Mouse (Mus musculus) right cerebral cortex, adult 2 months (tissue): ENCODE data around the gene Trmt1.

Source experiments
- DNase-seq, 2 experiments: peaks; one replicate each; pipeline ENCODE4 v3.0.0; 2021 to 2022; ENCODE audit warnings: low spot score in 2 of 2

Trmt1 gene

DNA sequence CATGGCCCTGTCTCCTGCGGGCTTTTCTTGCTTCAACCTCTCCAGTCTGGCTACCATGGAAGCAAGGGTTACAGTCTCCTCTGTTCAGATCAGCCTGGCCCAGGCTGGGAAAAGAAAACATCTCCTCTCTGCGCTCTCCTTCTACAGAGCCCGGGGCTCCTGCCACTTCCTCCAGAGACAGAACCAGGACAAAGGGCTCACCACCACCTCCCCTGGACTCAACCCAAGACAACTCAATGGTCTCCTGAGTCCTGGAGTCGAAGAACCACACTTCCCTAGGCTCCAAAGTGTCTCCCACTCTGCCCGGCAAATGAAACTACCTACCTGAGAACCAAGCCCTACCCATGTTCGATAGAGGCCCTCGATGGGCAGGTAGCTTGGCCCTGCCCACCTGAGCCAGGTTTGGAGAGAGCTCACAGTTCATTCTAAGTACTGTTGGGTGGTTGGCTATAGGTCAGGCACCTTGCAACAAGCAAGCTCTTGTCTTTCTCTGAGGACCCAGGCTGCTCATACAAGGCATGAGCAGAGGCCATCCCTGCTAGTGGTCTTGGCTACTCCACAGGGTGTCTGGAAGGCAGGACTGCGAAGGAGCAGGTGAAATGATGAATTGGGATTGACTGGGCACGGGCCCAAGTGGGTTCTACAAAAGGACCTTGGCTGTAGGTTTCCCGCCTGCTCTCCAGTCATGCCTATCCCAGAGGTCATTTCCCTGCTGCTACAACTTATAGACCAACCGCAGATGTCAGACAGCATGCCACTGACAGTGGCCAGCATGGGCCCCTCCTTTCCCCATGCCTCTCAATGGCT, 45.5 kb downstream of the Trmt1 start:
- DNase-seq = no peak

- DNase-seq = peak in 1 of 2 experiments; percentile 50
Measured at GRCm38 (mm10) chr8:84732545-84732944, 46.4 kb downstream of the Trmt1 start.

GRCm38 (mm10) chr8:84732996-84733395, 46.9 kb downstream of the Trmt1 start:
- no peak for DNase-seq

DNA sequence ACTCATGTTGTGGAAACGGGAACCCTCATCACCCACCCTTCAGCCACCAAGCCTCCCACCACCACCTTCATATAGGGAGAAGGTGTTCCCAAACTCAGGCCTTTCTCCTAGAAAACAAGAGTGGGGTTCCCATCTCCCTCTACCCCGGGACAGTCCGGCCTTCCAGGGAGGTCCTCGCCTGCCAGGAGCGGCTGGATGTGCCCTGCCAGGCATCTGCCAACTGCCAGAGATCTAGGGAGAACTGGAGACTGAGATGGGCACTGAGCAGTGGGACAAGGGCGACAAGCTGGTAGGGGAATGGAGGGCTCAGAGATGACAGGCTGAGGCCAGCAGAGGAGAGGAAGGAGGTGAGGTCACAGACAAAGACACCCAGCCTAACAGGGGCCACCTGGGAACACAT, 47.9 kb downstream of the Trmt1 start:
- DNase-seq = no peak

GRCm38 (mm10) chr8:84734680-84735079, 48.6 kb downstream of the Trmt1 start:
- no peak for DNase-seq

DNA sequence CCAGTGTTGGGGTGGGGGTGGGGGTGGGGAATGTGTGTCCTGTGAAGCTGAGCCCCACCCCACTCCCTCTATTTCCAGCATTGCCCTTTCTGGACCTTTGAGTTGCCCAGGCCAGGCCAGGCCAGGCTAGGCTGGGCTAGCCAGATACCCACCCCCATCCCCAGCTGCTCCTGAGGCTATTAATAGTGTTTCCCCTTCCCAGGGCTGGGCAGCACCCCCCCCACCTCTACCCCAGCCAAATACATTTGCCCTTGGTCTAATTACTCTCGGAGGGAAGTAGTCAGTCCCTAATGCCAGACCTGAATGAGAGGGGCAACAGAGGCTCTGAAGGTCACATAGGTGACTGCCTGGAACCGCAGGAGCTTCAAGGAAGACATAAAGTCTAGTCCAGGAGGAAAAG, 49.5 kb downstream of the Trmt1 start:
- no peak for DNase-seq

GRCm38 (mm10) chr8:84736521-84736920, 50.4 kb downstream of the Trmt1 start:
- no peak for DNase-seq

DNA sequence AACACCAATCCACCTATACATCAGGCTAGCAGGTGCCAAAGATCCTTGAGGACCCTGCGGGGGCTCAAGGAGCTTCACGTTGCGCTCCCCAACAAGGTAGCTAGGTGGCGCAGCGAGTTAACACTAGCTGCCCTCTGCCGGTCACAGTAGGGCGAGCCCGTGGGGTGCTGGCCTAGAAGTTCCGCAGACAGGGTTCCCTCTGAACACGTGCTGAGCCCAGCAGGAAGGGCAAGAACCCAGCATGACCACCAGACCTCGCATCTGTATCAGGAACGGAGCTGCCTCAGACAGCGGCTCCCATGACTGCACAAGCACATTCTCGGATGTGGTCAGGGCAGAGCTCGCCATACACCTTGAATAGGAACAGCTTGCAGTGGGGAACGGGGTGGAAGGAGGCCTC, 51.5 kb downstream of the Trmt1 start:
- DNase-seq = peak; percentile 66 to 77

DNA sequence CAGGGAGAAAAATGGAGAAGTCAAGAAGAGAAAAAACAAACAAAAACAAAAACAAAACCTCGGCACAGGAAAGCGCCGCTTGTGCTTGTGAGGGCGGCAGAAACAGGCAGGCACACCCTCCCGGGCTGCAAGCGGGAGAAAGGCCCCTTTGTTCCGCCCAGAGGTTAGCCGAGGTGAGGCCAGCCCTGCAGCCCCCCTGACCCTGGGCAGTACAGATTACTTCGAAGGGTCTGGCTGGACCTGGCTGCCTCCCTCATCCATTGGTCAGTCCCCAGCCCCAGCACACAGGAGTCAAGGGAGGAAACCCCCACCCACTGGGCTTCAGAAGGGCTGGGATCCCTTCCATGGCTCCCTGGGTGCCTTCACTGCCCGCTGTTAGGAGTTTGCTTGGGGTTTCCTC, 52.2 kb downstream of the Trmt1 start:
- DNase-seq = no peak

- no peak for DNase-seq
Measured at GRCm38 (mm10) chr8:84738715-84739400, 52.8 kb downstream of the Trmt1 start.

DNA sequence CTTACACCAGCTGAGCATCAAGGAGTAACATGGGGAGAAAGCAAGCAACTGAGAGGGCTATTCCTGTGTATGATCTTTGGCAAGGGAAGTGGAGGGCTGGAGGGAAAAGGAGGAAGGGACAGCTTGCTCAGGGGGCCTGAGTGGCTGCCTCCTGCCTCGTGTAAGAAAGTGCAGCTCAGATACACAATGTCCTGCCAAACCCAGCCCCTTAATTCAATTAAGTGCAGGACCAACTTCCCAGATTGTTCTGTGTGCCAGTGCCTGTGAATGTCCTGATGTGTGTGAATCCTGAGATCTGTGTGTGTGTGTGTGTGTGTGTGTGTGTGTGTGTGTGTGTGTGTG, 53.3 kb downstream of the Trmt1 start:
- DNase-seq = no peak

- no peak for DNase-seq
Measured at GRCm38 (mm10) chr8:84740895-84741843, 55.1 kb downstream of the Trmt1 start.

- no peak for DNase-seq
Measured at GRCm38 (mm10) chr8:84742171-84743053, 56.3 kb downstream of the Trmt1 start.

- no peak for DNase-seq
Measured at GRCm38 (mm10) chr8:84743054-84743415, 56.9 kb downstream of the Trmt1 start.

GRCm38 (mm10) chr8:84743517-84744420, 57.7 kb downstream of the Trmt1 start:
- DNase-seq = no peak

- DNase-seq = no peak
Measured at GRCm38 (mm10) chr8:84745032-84745925, 59.2 kb downstream of the Trmt1 start.
